Mouse (Mus musculus) kidney, postnatal 0 days (tissue): ENCODE measurements at regions not wholly inside any gene's neighbourhood (a gene's known extent, or its start where the extent isn't known, plus 50 kb on each side); places are given as distances from the start of the nearest gene placed in this dataset.

Experiments used
- ATAC-seq: fragments of 200-750 bp; cut with Nextera tagmentation; replicated peaks from 2 replicates; pipeline ENCODE4 v1.8.0; 2017; ENCODE audit warnings: low read depth, moderate number of reproducible peaks, moderate TSS enrichment, moderate library complexity; ENCODE audit not compliant: low FRiP score
- DNase-seq: peaks from one replicate; pipeline ENCODE4 v3.0.0-alpha.2; 2016; ENCODE audit warnings: low spot score
- H3K27ac ChIP-seq: fragments of 300-500 bp; sonication (generic); 2 replicates; pipeline ENCODE4 v1.5.1; 2014; ENCODE audit warnings: mild to moderate bottlenecking
- H3K27me3 ChIP-seq: fragments of 300-500 bp; sonication (generic); 2 replicates; pipeline ENCODE4 v1.6.1; 2014; ENCODE audit warnings: low read length, mixed read lengths; ENCODE audit not compliant: insufficient read depth
- H3K36me3 ChIP-seq: fragments of 300-500 bp; sonication (generic); 2 replicates; pipeline ENCODE4 v1.6.1; 2014; ENCODE audit warnings: low read length, mixed read lengths; ENCODE audit not compliant: insufficient read depth
- H3K4me1 ChIP-seq: fragments of 300-500 bp; sonication (generic); replicated peaks from 2 replicates; pipeline ENCODE4 v1.6.1; 2014; ENCODE audit warnings: antibody characterized with exemption, low read length, mixed read lengths; ENCODE audit not compliant: insufficient read depth
- H3K4me2 ChIP-seq: fragments of 300-500 bp; sonication (generic); 2 replicates; pipeline ENCODE4 v1.6.1; 2014; ENCODE audit warnings: mild to moderate bottlenecking, low read length, moderate library complexity, mixed read lengths
- H3K4me3 ChIP-seq: fragments of 300-500 bp; sonication (generic); replicated peaks from 2 replicates; pipeline ENCODE4 v1.5.1; 2014; ENCODE audit warnings: low read depth, low read length
- H3K9ac ChIP-seq: fragments of 300-500 bp; sonication (generic); 2 replicates; pipeline ENCODE4 v1.6.1; 2014; ENCODE audit warnings: low read depth, low read length
- H3K9me3 ChIP-seq: fragments of 300-500 bp; sonication (generic); replicated peaks from 2 replicates; pipeline ENCODE4 v1.6.1; 2016; ENCODE audit warnings: low read length, inconsistent platforms, mixed read lengths
- CTCF ChIP-seq: IDR thresholded peaks from 2 replicates; pipeline ENCODE4 v1.5.1; 2016; ENCODE audit warnings: antibody characterized with exemption, low read depth, mild to moderate bottlenecking, moderate library complexity
- WGBS: fragments of 180-500 bp; shearing (Covaris S2); extraction: QIAGEN DNeasy Blood & Tissue Kit; methylation state at CpG from one replicate; pipeline ENCODE4 v1.1.7; 2014; 5-methylcytosine and 5-hydroxymethylcytosine counted together

- no peak overlapping the region for H3K9ac ChIP-seq
- TF ChIP-seq CTCF, result no peak
- ATAC-seq (no peak), DNase-seq (no peak)
- no peak overlapping the region for H3K4me2 ChIP-seq
- H3K36me3 ChIP-seq, result no peaks in the 10 kb centered on the region
- no peaks in the 10 kb centered on the region for H3K9me3 ChIP-seq
- H3K27me3 ChIP-seq, result no peaks in the 10 kb centered on the region
- no peak overlapping the region for H3K4me3 ChIP-seq
- WGBS, result 75% methylated on average over 7 of the region's 7 CpGs
- no peaks in the 10 kb centered on the region for H3K4me1 ChIP-seq
- no peak overlapping the region for H3K27ac ChIP-seq
Observed at GRCm38 (mm10) chr13:102036819-102037624, 269.0 kb upstream of the Pik3r1 start.

- Histone ChIP-seq H3K9me3 (no peaks in the 10 kb centered on the region), H3K4me3 (no peak overlapping the region), H3K36me3 (no peaks in the 10 kb centered on the region), H3K9ac (no peak overlapping the region), H3K4me2 (no peak overlapping the region), H3K27me3 (no peaks in the 10 kb centered on the region), H3K4me1 (no peaks in the 10 kb centered on the region), H3K27ac (no peak overlapping the region)
- no peak for DNase-seq
- WGBS, result 91% methylated on average over 3 of the region's 3 CpGs
- ATAC-seq, result no peak
- no peak for TF ChIP-seq CTCF
Observed at GRCm38 (mm10) chr13:102060213-102060612, 292.2 kb upstream of the Pik3r1 start.

GRCm38 (mm10) chr13:102064590-102065273 is 296.7 kb upstream of the Pik3r1 start:
- no peak overlapping the region for H3K27ac ChIP-seq
- H3K9me3 ChIP-seq, result no peaks in the 10 kb centered on the region
- 25% methylated on average over 7 of the region's 7 CpGs for WGBS
- H3K4me2 ChIP-seq, result no peak overlapping the region
- no peaks in the 10 kb centered on the region for H3K27me3 ChIP-seq
- TF ChIP-seq CTCF, result no peak
- H3K4me3 ChIP-seq, result no peak overlapping the region
- no peak overlapping the region for H3K9ac ChIP-seq
- no peaks in the 10 kb centered on the region for H3K4me1 ChIP-seq
- DNase-seq, result peak; percentile 57
- H3K36me3 ChIP-seq, result no peaks in the 10 kb centered on the region
- ATAC-seq, result no peak

GRCm38 (mm10) chr13:102065274-102065640 is 297.2 kb upstream of the Pik3r1 start:
- Histone ChIP-seq H3K4me1 (no peaks in the 10 kb centered on the region), H3K27me3 (no peaks in the 10 kb centered on the region), H3K36me3 (no peaks in the 10 kb centered on the region), H3K27ac (no peak overlapping the region), H3K4me3 (no peak overlapping the region), H3K9ac (no peak overlapping the region), H3K4me2 (no peak overlapping the region), H3K9me3 (no peaks in the 10 kb centered on the region)
- TF ChIP-seq CTCF, result no peak
- 61% methylated on average over 5 of the region's 5 CpGs for WGBS
- ATAC-seq, result no peak
- no peak for DNase-seq

DNA sequence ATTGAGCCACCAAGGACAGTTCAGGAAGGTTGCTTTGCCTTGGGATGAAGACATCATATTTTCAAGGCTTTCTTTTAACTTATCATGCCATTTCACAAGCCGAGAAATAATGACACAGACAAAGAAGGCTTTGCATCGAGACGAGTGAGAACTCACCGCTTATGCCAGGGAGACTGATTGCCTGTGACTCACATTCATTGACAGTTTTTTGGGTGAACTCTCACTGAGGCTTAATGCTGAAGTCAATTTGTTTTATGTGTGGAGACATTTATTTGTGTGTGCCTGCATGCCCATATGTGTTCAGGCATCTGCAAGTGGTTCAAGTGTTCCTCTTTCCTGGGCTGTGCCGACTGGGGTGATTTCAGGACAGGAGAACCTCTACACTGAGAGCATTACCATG is 297.8 kb upstream of the Pik3r1 start:
- no peaks in the 10 kb centered on the region for H3K36me3 ChIP-seq
- no peaks in the 10 kb centered on the region for H3K4me1 ChIP-seq
- no peaks in the 10 kb centered on the region for H3K9me3 ChIP-seq
- DNase-seq (no peak), ATAC-seq (no peak)
- H3K4me3 ChIP-seq, result no peak overlapping the region
- no peak overlapping the region for H3K9ac ChIP-seq
- H3K27me3 ChIP-seq, result no peaks in the 10 kb centered on the region
- no peak for TF ChIP-seq CTCF
- H3K27ac ChIP-seq, result no peak overlapping the region
- WGBS, result 88% methylated on average over 5 of the region's 5 CpGs
- H3K4me2 ChIP-seq, result no peak overlapping the region

DNA sequence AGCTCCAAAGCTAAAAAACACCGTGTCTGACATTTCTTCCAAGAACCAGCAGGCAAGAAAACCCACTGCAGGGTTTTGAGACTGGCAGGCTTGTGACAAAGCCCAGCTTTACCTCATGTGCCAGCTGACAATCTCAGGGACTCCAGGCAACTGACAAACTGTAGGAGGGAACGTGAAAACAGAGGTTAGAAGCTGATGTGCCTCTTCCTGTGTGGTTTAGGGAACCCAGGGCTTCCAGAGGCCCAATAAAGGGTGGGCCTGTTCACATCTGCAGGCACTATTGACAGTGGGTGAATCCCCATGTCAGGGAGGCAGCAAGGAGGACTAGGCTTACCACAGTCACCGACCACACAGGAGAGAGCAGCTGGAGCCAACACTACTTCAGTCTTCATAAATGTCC is 302.7 kb upstream of the Pik3r1 start:
- Histone ChIP-seq H3K27me3 (no peaks in the 10 kb centered on the region), H3K4me3 (no peak overlapping the region)

More for the DNA sequence above, 302.7 kb upstream of the Pik3r1 start:
- TF ChIP-seq CTCF, result no peak
- Histone ChIP-seq H3K4me2 (no peak overlapping the region), H3K9me3 (no peaks in the 10 kb centered on the region), H3K27ac (no peak overlapping the region), H3K9ac (no peak overlapping the region), H3K4me1 (no peaks in the 10 kb centered on the region), H3K36me3 (no peaks in the 10 kb centered on the region)
- WGBS, result 55% methylated on average over 3 of the region's 3 CpGs
- DNase-seq (no peak), ATAC-seq (no peak)
